Mouse (Mus musculus) limb, embryonic 15.5 days (tissue): ENCODE data around the gene Ccdc6. TPM values are rescaled to one million over a fixed set of nuclear protein-coding genes. Genes with fewer than 3 reads are reported as not detected.

Experiments used
- ATAC-seq: fragments of 200-750 bp; cut with Nextera tagmentation; 2 replicates; pipeline ENCODE4 v1.8.0; 2017; ENCODE audit warnings: low read depth, moderate TSS enrichment; ENCODE audit not compliant: insufficient number of reproducible peaks, low FRiP score, low TSS enrichment
- H3K27ac ChIP-seq: fragments of 300-500 bp; sonication (generic); 2 replicates; pipeline ENCODE4 v1.5.1; 2015; ENCODE audit warnings: moderate library complexity, mild to moderate bottlenecking, inconsistent platforms
- H3K27me3 ChIP-seq: fragments of 300-500 bp; sonication (generic); 2 replicates; pipeline ENCODE4 v1.6.1; 2015; ENCODE audit warnings: inconsistent platforms
- H3K36me3 ChIP-seq: fragments of 300-500 bp; sonication (generic); 2 replicates; pipeline ENCODE4 v1.6.1; 2015; ENCODE audit warnings: inconsistent platforms
- H3K4me1 ChIP-seq: fragments of 300-500 bp; sonication (generic); 2 replicates; pipeline ENCODE4 v1.6.1; 2015; ENCODE audit warnings: inconsistent platforms
- H3K4me2 ChIP-seq: fragments of 300-500 bp; sonication (generic); 2 replicates; pipeline ENCODE4 v1.6.1; 2015; ENCODE audit warnings: mild to moderate bottlenecking, inconsistent platforms
- H3K4me3 ChIP-seq: fragments of 300-500 bp; sonication (generic); 2 replicates; pipeline ENCODE4 v1.5.1; 2015; ENCODE audit warnings: mild to moderate bottlenecking, inconsistent platforms
- H3K9ac ChIP-seq: fragments of 300-500 bp; sonication (generic); 2 replicates; pipeline ENCODE4 v1.6.1; 2015; ENCODE audit warnings: inconsistent platforms
- H3K9me3 ChIP-seq: fragments of 300-500 bp; sonication (generic); 2 replicates; pipeline ENCODE4 v1.6.1; 2016; ENCODE audit warnings: inconsistent platforms
- WGBS: fragments of 180-500 bp; shearing (Covaris S2); methylation state at CpG from one replicate; pipeline ENCODE4 v1.1.7; 2015; 5-methylcytosine and 5-hydroxymethylcytosine counted together
- polyA plus RNA-seq: library from polyadenylated mRNA; unstranded; fragments of >200 nt; fragmentation: Nextera tagmentation; extraction: Ambion mirVana; gene quantifications from 2 replicates; pipeline ENCODE4 v1.2.1, GENCODE M21; 2015

Ccdc6 gene
- polyA plus RNA-seq, 1 experiment from 2014 or later, result 18.2 TPM

DNA sequence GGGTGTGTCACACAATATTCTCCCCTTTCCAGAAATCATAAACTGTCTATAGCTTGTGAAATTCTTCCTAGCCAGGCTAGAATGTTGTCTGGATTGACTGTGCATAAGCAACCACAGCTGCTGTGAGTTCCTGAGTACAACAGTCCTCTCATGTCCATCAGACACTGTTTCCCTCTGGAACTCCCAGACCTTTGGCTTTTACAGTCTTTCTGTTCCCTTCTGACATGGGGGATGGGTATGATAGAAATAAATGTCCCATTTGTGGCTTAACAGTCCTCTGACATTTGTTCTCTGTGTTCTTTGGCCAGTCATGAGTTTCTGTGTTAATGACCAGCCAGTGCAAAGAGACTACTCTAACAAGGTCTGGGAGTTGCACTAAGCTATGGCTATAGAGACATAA, 129.7 kb downstream of the Ccdc6 start:
- Histone ChIP-seq H3K36me3 (no peaks in the 10 kb centered on the region), H3K27me3 (no peaks in the 10 kb centered on the region), H3K9me3 (no peaks in the 10 kb centered on the region), H3K4me1 (no peaks in the 10 kb centered on the region), H3K4me3 (no peak overlapping the region), H3K27ac (no peak overlapping the region), H3K4me2 (no peak overlapping the region), H3K9ac (no peak overlapping the region)
- no peak for ATAC-seq

DNA sequence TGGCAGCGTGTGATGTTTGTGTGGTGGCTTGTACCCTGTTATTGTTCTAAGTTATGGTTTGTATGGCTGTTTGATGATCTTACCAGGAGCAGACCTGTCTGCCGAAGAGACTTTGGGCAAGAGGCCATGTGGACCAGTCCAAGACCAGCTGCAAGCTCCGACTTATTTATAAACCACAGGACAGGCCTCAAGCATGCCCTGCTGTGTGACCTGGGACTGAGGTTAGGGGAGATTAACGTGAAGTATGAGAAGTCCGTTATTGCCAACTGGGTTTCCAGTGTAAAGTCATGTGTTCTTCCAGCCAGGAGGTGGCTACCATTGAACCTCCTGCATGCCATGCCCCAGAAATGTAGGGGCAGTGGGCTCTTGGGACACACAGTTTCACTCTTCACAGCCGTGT, 133.4 kb downstream of the Ccdc6 start:
- WGBS, result 77% methylated on average over 6 of the region's 6 CpGs
- no peak for ATAC-seq
- H3K9ac ChIP-seq, result no peak overlapping the region
- H3K27ac ChIP-seq, result no peak overlapping the region
- H3K4me1 ChIP-seq, result no peaks in the 10 kb centered on the region
- H3K36me3 ChIP-seq, result no peaks in the 10 kb centered on the region
- no peak overlapping the region for H3K4me3 ChIP-seq
- H3K4me2 ChIP-seq, result no peak overlapping the region
- no peaks in the 10 kb centered on the region for H3K9me3 ChIP-seq
- H3K27me3 ChIP-seq, result no peaks in the 10 kb centered on the region

DNA sequence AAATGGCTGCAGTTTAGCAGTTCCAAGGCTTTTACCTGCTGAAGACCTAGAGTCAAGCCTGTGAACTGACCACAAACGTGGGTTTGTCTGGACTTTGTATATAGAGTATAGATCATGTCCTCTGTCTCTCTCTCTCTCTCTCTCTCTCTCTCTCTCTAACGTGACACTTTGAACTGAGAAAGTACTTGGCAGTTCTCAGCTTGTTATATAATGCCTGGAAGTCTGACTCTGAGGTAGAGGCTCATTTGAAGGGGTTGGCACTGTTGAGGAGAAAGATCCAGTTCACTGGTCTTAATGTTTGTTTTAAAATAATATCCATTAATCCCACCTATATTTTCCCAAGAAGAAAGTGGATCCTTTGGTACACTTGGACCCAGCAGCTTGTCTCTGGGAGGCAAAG, 141.0 kb downstream of the Ccdc6 start:
- 61% methylated on average over 2 of the region's 2 CpGs for WGBS
- H3K9me3 ChIP-seq, result no peaks in the 10 kb centered on the region
- H3K9ac ChIP-seq, result no peak overlapping the region
- no peak overlapping the region for H3K4me2 ChIP-seq
- H3K4me3 ChIP-seq, result no peak overlapping the region
- no peak overlapping the region for H3K27ac ChIP-seq
- no peaks in the 10 kb centered on the region for H3K4me1 ChIP-seq
- H3K36me3 ChIP-seq, result no peaks in the 10 kb centered on the region
- H3K27me3 ChIP-seq, result peaks cover 4% of the 10 kb centered on the region; the same call in 1 of the 2 replicates
- ATAC-seq, result no peak

Other genes with a start within 250 kb of the Ccdc6 start
- 16.1 and 40.2 TPM in 2 replicates for gene Mrln, start 107.5 kb downstream of the Ccdc6 start, polyA plus RNA-seq
- gene Slc16a9, start 148.0 kb downstream of the Ccdc6 start, polyA plus RNA-seq, result 1.4 and 2.4 TPM in 2 replicates